ENCODE assay signal across 8 mouse cellular contexts in the genomic region with DNA sequence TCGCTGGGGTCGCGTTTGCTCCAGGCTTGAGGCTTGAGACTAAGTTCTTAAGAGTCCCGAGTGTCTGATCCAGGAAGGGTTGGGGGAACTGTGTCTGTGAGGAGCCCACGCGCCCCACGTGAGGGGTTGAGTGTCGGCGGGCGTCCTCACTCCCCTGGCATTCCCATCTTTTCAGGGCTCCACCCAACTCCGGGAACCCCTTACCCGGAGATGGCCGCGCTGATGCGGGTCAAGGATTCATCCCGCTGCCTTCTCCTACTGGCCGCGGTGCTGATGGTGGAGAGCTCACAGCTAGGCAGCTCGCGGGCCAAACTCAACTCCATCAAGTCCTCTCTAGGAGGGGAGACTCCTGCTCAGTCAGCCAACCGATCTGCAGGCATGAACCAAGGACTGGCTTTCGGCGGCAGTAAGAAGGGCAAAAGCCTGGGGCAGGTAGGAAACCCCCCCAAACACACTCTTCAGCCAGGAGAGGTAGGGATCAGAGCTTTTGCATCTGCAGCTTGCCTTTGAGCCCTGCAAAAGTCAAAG. TPM values are rescaled to one million over a fixed set of nuclear protein-coding genes. Genes with fewer than 3 reads are reported as not detected.
A peak's percentile ranks its signal among the peaks of the same experiment; 100 is the strongest.
DNase-seq lines count a peak whose midpoint lies in the region; ATAC-seq and TF ChIP-seq lines count a peak whose summit lies in the region.

No protein-coding gene starts in this region.

- TF ChIP-seq EP300 in lung, postnatal 0 days (IDR thresholded peaks at IDR 0.05) = no peak

- ATAC-seq in lung, postnatal 0 days = no peak
- no peak for ATAC-seq in hindbrain, embryonic 14.5 days (ENCODE audit: low FRiP score)
- no peak for ATAC-seq in activated CD4-positive, CD25-positive, alpha-beta regulatory T cell, adult 4 months

- peak overlapping the region; percentile 27 for H3K4me3 ChIP-seq in lung, postnatal 0 days (ENCODE audit: low read depth, low read length)
- peak overlapping the region; percentile 47 for H3K4me3 ChIP-seq in hindbrain, embryonic 14.5 days (replicated peaks; ENCODE audit: low read length)
- peak overlapping the region; percentile 65 for H3K4me3 ChIP-seq in midbrain, embryonic 10.5 days

- WGBS in lung, postnatal 0 days = 0% methylated on average over 23 of the region's 23 CpGs
- under 1% methylated on average over 23 of the region's 23 CpGs for WGBS in hindbrain, embryonic 14.5 days
- 1% methylated on average over 23 of the region's 23 CpGs for WGBS in midbrain, embryonic 10.5 days

- H3K4me1 ChIP-seq in lung, postnatal 0 days (ENCODE audit: insufficient read depth, low read depth, low read length) = 0 out of 2 replicates have a peak, but pooled peaks cover 3% of the 10 kb centered on the region
- H3K4me1 ChIP-seq in hindbrain, embryonic 14.5 days (replicated peaks; ENCODE audit: control insufficient read depth, insufficient read depth, low read length) = peaks cover 31% of the 10 kb centered on the region
- H3K4me1 ChIP-seq in midbrain, embryonic 10.5 days = peaks cover 42% of the 10 kb centered on the region

- H3K36me3 ChIP-seq in lung, postnatal 0 days (ENCODE audit: insufficient read depth, low read length) = no peaks in the 10 kb centered on the region
- no peaks in the 10 kb centered on the region for H3K36me3 ChIP-seq in hindbrain, embryonic 14.5 days (replicated peaks; ENCODE audit: control insufficient read depth, insufficient read depth)
- H3K36me3 ChIP-seq in midbrain, embryonic 10.5 days = no peaks in the 10 kb centered on the region

- H3K9ac ChIP-seq in lung, postnatal 0 days (replicated peaks; ENCODE audit: low read depth) = no peak overlapping the region
- peak overlapping the region; percentile 47 for H3K9ac ChIP-seq in hindbrain, embryonic 14.5 days

- H3K27ac ChIP-seq in lung, postnatal 0 days (ENCODE audit: low read length) = no peak overlapping the region
- no peak overlapping the region for H3K27ac ChIP-seq in hindbrain, embryonic 14.5 days
- peak overlapping the region; percentile 63 for H3K27ac ChIP-seq in midbrain, embryonic 10.5 days (replicated peaks)

- DNase-seq in adrenal gland, adult (ENCODE audit: inconsistent age in 2 of 2, low spot score in 1 of 2) = peak; percentile 5 to 40
- no peak for DNase-seq in adrenal gland, postnatal 10 days
- DNase-seq in lung, postnatal 0 days (ENCODE audit: low spot score) = no peak
- no peak for DNase-seq in lung, postnatal 36 days
- DNase-seq in hindbrain, embryonic 14.5 days (ENCODE audit: low spot score) = no peak
- DNase-seq in midbrain, embryonic 10.5 days (ENCODE audit: low spot score) = peak; percentile 64
- no peak for DNase-seq in urinary bladder, adult 18-20 months (ENCODE audit: low spot score in 2 of 2)

- H3K9me3 ChIP-seq in lung, postnatal 0 days (ENCODE audit: low read length) = no peaks in the 10 kb centered on the region
- no peaks in the 10 kb centered on the region for H3K9me3 ChIP-seq in hindbrain, embryonic 14.5 days (ENCODE audit: control insufficient read depth, low read length)
- H3K9me3 ChIP-seq in midbrain, embryonic 10.5 days (replicated peaks) = no peaks in the 10 kb centered on the region

- H3K27me3 ChIP-seq in lung, postnatal 0 days (replicated peaks; ENCODE audit: insufficient read depth, low read length) = peaks cover 29% of the 10 kb centered on the region
- peaks cover 32% of the 10 kb centered on the region for H3K27me3 ChIP-seq in hindbrain, embryonic 14.5 days (ENCODE audit: control insufficient read depth, insufficient read depth, low read length)
- peaks cover 42% of the 10 kb centered on the region for H3K27me3 ChIP-seq in midbrain, embryonic 10.5 days (ENCODE audit: low read depth, poor library complexity, severe bottlenecking)

- H3K4me2 ChIP-seq in lung, postnatal 0 days (replicated peaks; ENCODE audit: low read depth, low read length) = peak overlapping the region; percentile 62
- H3K4me2 ChIP-seq in hindbrain, embryonic 14.5 days (replicated peaks) = peak overlapping the region; percentile 96

- no peak for TF ChIP-seq CTCF in lung, postnatal 0 days (IDR thresholded peaks at IDR 0.05)

RNA-seq across cellular contexts. Expression of gene Dkk2, which starts 0.8 kb away (rescaled TPM):
- 1 to 10 TPM; 6.3 to 8.1 TPM for total RNA-seq in adrenal gland, postnatal 10 days (2021)
- polyA plus RNA-seq in lung, postnatal 0 days (2015; fragmentation: Nextera tagmentation; extraction: Ambion mirVana) = 1.5 and 2.1 TPM in 2 replicates
- polyA plus RNA-seq in hindbrain, embryonic 14.5 days (2014; fragmentation: Nextera tagmentation; extraction: Ambion mirVana) = 1.2 and 1.7 TPM in 2 replicates
- 12.6 and 18.2 TPM in 2 replicates for polyA plus RNA-seq in midbrain, embryonic 10.5 days (2016; fragmentation: Nextera tagmentation; extraction: Ambion mirVana)
- not detected for polyA plus RNA-seq in activated CD4-positive, CD25-positive, alpha-beta regulatory T cell, adult 4 months (2017; shearing (Covaris generic))

Comparison
In these comparisons a context has a peak if more than half of its experiments do, and no peak if none do; other contexts are left out.
1. DNase-seq: peak in adrenal gland, adult (2 of 2) and midbrain, embryonic 10.5 days (single experiment); none in adrenal gland, postnatal 10 days (single experiment), lung, postnatal 0 days (single experiment), lung, postnatal 36 days (single experiment), hindbrain, embryonic 14.5 days (single experiment) and urinary bladder, adult 18-20 months (0 of 2).
2. Peak in every context shown above with its lines, with median percentiles within 50 percentile points of each other: H3K4me3 ChIP-seq.